In genomic region chr10:42913196-42913595, GRCm38 (mm10) we compare ENCODE assay signal across 20 mouse cellular contexts. TPM values are rescaled to one million over a fixed set of nuclear protein-coding genes. Genes with fewer than 3 reads are reported as not detected.
DNase-seq lines count a peak whose midpoint lies in the region; TF ChIP-seq lines count a peak whose summit lies in the region.
"Had no signal": no experiment of that assay in that cellular context is flagged by ENCODE, and none has a peak within 500 bp of the region (broad histone marks: within the 10 kb centered on the region; RNA-seq: fewer than 3 reads in every experiment).

No protein-coding gene starts in this region.

- no peaks in the 10 kb centered on the region for H3K27me3 ChIP-seq in thymus, adult 2 months (ENCODE audit: control insufficient read depth, insufficient read depth, low read length)
- H3K27me3 ChIP-seq: CH12.LX; heart, embryonic 15.5 days; hindbrain, embryonic 13.5 days; limb, embryonic 15.5 days; midbrain, embryonic 15.5 days had no signal

- H3K4me1 ChIP-seq in thymus, adult 2 months (replicated peaks; ENCODE audit: control insufficient read depth, insufficient read depth, low read length) = peaks cover 3% of the 10 kb centered on the region; the same call in 1 of the 2 replicates
- H3K4me1 ChIP-seq: hindbrain, embryonic 13.5 days had no signal

- TF ChIP-seq POLR2A in thymus, adult 2 months (IDR thresholded peaks at IDR 0.05; ENCODE audit: control insufficient read depth, extremely low read depth, insufficient read depth, low read length, poor library complexity) = no peak
- TF ChIP-seq POLR2A in brain, embryonic 14.5 days (IDR thresholded peaks at IDR 0.05; ENCODE audit: borderline replicate concordance, extremely low read depth, insufficient read depth, insufficient read length, poor library complexity, severe bottlenecking) = no peak

- intact Hi-C loops in gastrocnemius, adult 2 months (cut with DNase I) = no loop called here

- H3K4me3 ChIP-seq in gastrocnemius, adult 2 months = no peak overlapping the region
- H3K4me3 ChIP-seq in layer of hippocampus, adult 2 months = no peak overlapping the region
- no peak overlapping the region for H3K4me3 ChIP-seq in thymus, adult 2 months (ENCODE audit: control insufficient read depth, insufficient read depth, low read length)
- H3K4me3 ChIP-seq: heart, embryonic 15.5 days; hindbrain, embryonic 13.5 days; limb, embryonic 15.5 days; midbrain, embryonic 15.5 days had no signal

- DNase-seq in gastrocnemius, adult 2 months = no peak
- DNase-seq in gastrocnemius, adult 8-10 months (ENCODE audit: low spot score in 2 of 2) = no peak
- DNase-seq in layer of hippocampus, adult 2 months (ENCODE audit: low spot score in 2 of 2) = no peak
- DNase-seq in layer of hippocampus, adult 18-20 months (ENCODE audit: low spot score in 2 of 2) = no peak
- peak; percentile 12 for DNase-seq in thymus, postnatal 0 days (ENCODE audit: low spot score)
- no peak for DNase-seq in thymus, adult 2 months
- no peak for DNase-seq in brain, embryonic 14.5 days (ENCODE audit: low read depth)
- DNase-seq in right cerebral cortex, adult 2 months (ENCODE audit: low spot score in 2 of 2) = no peak
- DNase-seq: adrenal gland, postnatal 36 days; cerebellum, adult 9-11 months; embryo, embryonic 11 days; kidney, adult 11 months; kidney, postnatal 14 days; lung, embryonic 14.5 days; retina, postnatal 1 day had no signal

- peak; percentile 18; the same call in 1 of the 2 replicates for TF ChIP-seq CTCF in gastrocnemius, adult 2 months (IDR thresholded peaks at IDR 0.05)
- TF ChIP-seq CTCF in layer of hippocampus, adult 2 months (conservative IDR thresholded peaks at IDR 0.05) = peak; percentile 51
- TF ChIP-seq CTCF in thymus, adult 2 months (IDR thresholded peaks at IDR 0.05; ENCODE audit: borderline replicate concordance, control insufficient read depth, extremely low read depth, insufficient read depth, low read length, poor library complexity) = no peak
- peak; percentile 21; the same call in 1 of the 2 replicates for TF ChIP-seq CTCF in brain, embryonic 14.5 days (IDR thresholded peaks at IDR 0.05; ENCODE audit: borderline replicate concordance, extremely low read depth, insufficient read depth, insufficient read length)

- 84% methylated on average over 4 of the region's 4 CpGs for WGBS in thymus, adult 2 months

- H3K27ac ChIP-seq in gastrocnemius, adult 2 months = no peak overlapping the region
- H3K27ac ChIP-seq in layer of hippocampus, adult 2 months = no peak overlapping the region
- H3K27ac ChIP-seq in thymus, adult 2 months (ENCODE audit: control insufficient read depth, insufficient read depth, low read length) = no peak overlapping the region
- H3K27ac ChIP-seq: heart, embryonic 15.5 days; hindbrain, embryonic 13.5 days; limb, embryonic 15.5 days; midbrain, embryonic 15.5 days had no signal

- H3K36me3 ChIP-seq in thymus, adult 2 months (ENCODE audit: control insufficient read depth, insufficient read depth, low read length) = no peaks in the 10 kb centered on the region
- H3K36me3 ChIP-seq: heart, embryonic 15.5 days; hindbrain, embryonic 13.5 days; limb, embryonic 15.5 days; midbrain, embryonic 15.5 days had no signal

RNA-seq across cellular contexts. Expression of gene Scml4, which starts 53.0 kb away (rescaled TPM):
- total RNA-seq in gastrocnemius, adult 2 months (2021) = under 1 TPM; 0.46 to 0.59 TPM
- total RNA-seq in gastrocnemius, adult 8-10 months (2022) = under 1 TPM; 0.27 to 0.54 (median 0.41) TPM
- 1 to 10 TPM; 3.7 to 5.6 TPM for total RNA-seq in layer of hippocampus, adult 2 months (2021)
- total RNA-seq in layer of hippocampus, adult 18-20 months (2021) = 1 to 10 TPM; 3.3 to 4.4 TPM
- 8.5 and 12.1 TPM in 2 replicates for polyA plus RNA-seq in thymus, postnatal 0 days (2015; fragmentation: Nextera tagmentation; extraction: Ambion mirVana)
- polyA plus RNA-seq in thymus, adult 2 months (2012; rRNA removed) = 32.9 and 42.5 TPM in 2 replicates
- 8.0 and 10.8 TPM in 2 replicates for polyA plus RNA-seq in brain, embryonic 14.5 days (2012; rRNA removed)
